Mouse (Mus musculus): ENCODE measurements around the gene Cep152. TPM values are rescaled to one million over a fixed set of nuclear protein-coding genes. Genes with fewer than 3 reads are reported as not detected.

The Cep152 gene
- polyA plus RNA-seq, 1 experiment from 2014 or later: 11.4 TPM

DNA sequence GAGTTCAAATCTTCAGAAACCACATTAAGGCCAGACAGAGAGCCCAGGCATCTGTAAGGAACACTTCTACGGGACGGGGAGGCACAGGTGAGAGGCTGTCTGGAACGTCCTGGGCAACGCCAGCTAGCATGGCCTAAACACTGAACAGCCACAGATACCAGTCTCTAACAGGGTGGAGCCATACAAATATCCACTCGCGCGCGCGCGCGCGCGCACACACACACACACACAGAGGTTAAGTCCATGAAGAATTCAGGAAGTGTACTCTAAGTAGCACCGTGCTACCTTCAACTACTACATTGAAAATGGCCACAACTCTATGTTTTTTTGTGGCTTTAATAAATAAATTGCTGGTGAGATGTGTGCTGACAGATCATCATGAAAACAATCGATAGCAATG lies 1.7 kb downstream of the Cep152 start:
- Histone ChIP-seq H3K9ac (no peak overlapping the region), H3K9me3 (no peaks in the 10 kb centered on the region), H3K4me2 (peak overlapping the region; percentile 64), H3K4me3 (replicated peaks) (no peak overlapping the region; the same call in 1 of the 2 replicates), H3K4me1 (peaks cover 30% of the 10 kb centered on the region), H3K27me3 (no peaks in the 10 kb centered on the region), H3K36me3 (replicated peaks) (peaks cover 17% of the 10 kb centered on the region), H3K27ac (no peak overlapping the region)
- WGBS: 93% methylated on average over 15 of the region's 15 CpGs
- ATAC-seq (ENCODE audit: low FRiP score): no peak

DNA sequence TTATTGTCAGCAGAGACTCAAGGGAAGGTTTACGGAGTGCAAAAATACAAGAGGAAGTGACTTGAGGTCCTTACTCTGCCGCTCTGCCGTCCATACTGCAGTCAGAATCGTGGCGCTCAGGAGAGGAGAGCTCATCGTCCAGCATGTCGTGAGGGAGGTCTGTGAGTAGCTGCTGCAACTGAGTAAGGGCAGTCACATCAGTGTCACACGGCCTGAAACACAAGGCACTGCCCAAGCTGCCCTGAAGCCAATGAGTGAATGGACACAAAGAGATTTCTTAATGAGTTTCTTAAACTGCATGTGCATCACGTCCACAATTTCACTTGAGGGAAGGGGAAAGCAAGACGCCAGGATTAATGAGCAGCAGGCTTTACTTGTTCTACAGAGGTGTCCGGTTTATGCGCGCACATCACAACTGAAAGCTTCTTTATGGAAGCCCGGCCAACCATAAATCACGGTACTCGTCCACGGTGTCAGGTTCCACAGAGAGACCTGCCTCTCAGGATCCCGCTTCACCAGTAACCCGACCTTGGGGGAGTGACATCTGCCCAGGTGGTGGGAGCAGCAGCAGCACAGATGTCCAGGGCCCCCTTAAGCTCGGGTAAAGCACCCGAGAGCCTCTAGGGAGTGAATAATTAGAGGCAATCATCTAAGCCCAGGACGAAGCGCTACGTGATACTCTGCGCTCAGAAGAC lies 4.6 kb downstream of the Cep152 start:
- H3K9ac ChIP-seq: no peak overlapping the region
- ATAC-seq (ENCODE audit: low FRiP score): no peak

DNA sequence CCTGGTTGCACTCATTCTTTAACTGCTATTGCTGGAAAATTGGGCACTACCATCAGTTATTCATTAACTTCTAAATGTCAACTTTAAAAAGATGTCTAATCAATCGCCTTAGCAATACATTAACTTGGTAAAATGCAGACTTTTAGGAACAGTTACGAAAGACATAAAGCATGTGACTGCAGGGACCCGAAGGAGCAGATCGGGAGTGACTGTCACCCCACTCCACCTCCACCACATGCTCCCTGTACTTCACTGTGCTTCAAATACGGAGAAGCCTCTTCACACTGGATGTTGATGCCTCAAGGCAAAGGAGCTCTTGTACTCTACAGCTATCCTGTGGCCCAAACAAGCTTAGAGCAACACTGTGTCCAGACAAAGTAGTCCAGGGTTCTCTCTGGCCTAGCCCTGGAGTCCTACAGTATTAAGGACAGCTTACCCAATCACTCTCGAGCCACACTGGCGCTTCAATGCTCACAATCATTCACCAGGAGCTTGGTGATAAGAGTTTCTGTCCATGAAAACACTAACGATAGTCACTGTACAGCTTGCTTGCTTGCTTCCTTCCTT lies 9.0 kb downstream of the Cep152 start:
- peaks cover 9% of the 10 kb centered on the region; the same call in 1 of the 2 replicates for H3K4me1 ChIP-seq
- no peak overlapping the region for H3K4me3 ChIP-seq (replicated peaks)
- WGBS: 93% methylated on average over 8 of the region's 8 CpGs
- H3K9ac ChIP-seq: no peak overlapping the region
- no peaks in the 10 kb centered on the region for H3K9me3 ChIP-seq
- H3K27me3 ChIP-seq: no peaks in the 10 kb centered on the region
- no peak for ATAC-seq (ENCODE audit: low FRiP score)
- no peak overlapping the region for H3K4me2 ChIP-seq
- peaks cover 76% of the 10 kb centered on the region for H3K36me3 ChIP-seq (replicated peaks)
- H3K27ac ChIP-seq: no peak overlapping the region

More for the DNA sequence above, 4.6 kb downstream of the Cep152 start:
- Histone ChIP-seq H3K27ac (peak overlapping the region; percentile 21; the same call in 1 of the 2 replicates), H3K4me2 (peak overlapping the region; percentile 13; the same call in 1 of the 2 replicates), H3K9me3 (no peaks in the 10 kb centered on the region), H3K27me3 (no peaks in the 10 kb centered on the region), H3K4me3 (replicated peaks) (no peak overlapping the region), H3K4me1 (peaks cover 28% of the 10 kb centered on the region), H3K36me3 (replicated peaks) (peaks cover 42% of the 10 kb centered on the region)
- WGBS: 28% methylated on average over 25 of the region's 25 CpGs

DNA sequence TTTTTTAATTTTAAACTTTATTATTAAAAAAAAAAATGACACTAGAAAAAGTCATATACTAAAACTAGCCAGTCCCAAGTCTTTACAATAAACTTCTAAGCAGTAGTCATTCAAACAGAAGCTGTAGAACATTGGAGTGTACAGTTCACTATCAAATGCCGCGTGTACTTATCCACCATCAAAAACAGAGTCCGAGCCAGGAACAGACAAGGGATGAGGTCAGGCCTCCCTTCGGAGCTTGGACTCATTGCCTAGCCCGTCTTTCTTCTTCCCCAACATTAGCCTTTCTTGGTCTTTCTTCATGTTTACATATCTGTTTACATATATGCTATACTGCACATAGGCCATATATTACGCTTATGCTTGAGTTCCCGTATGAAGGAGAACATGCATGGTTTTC lies 9.5 kb downstream of the Cep152 start:
- Histone ChIP-seq H3K4me3 (replicated peaks) (no peak overlapping the region), H3K27ac (no peak overlapping the region), H3K27me3 (no peaks in the 10 kb centered on the region), H3K4me1 (0 out of 2 replicates have a peak, but pooled peaks cover 4% of the 10 kb centered on the region), H3K9me3 (no peaks in the 10 kb centered on the region), H3K36me3 (replicated peaks) (peaks cover 79% of the 10 kb centered on the region), H3K9ac (no peak overlapping the region), H3K4me2 (no peak overlapping the region)
- ATAC-seq (ENCODE audit: low FRiP score): no peak
- WGBS: over 99% methylated on average over 7 of the region's 7 CpGs

DNA sequence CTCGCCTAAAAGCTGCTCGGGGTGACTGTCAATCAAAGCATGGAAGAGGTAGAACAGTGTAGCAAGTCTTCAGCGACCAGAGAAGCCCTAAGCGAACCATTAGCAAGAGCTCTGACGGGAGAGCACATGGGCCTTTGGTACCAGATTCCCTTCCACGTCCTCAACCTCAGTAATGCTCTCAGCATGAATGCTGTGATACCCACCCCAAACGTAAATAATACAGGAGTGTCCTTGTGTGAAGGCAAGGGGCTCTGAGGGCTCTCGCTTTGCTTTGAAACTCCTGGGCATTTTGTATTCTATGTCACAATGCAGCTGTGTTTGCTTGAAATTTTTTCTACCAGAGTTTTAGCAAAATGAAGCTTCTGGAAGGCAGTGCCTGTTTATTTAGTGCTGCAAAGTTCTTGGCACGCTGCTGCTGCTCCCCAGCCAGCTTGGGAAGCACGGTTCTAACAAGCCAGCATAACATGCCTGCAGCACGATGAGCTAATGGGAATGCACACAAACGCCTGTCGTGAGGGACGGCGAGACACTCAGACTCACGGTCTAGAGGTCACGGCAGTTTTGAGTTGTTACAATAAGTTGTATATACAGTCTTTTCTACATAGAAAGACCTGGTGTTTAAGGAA lies 18.6 kb downstream of the Cep152 start:
- no peak for ATAC-seq (ENCODE audit: low FRiP score)
- no peak overlapping the region for H3K9ac ChIP-seq
- no peaks in the 10 kb centered on the region for H3K27me3 ChIP-seq
- H3K9me3 ChIP-seq: no peaks in the 10 kb centered on the region
- WGBS: 87% methylated on average over 17 of the region's 17 CpGs
- H3K36me3 ChIP-seq (replicated peaks): peaks cover 66% of the 10 kb centered on the region
- no peak overlapping the region for H3K4me3 ChIP-seq (replicated peaks)
- no peak overlapping the region for H3K27ac ChIP-seq
- no peak overlapping the region for H3K4me2 ChIP-seq
- no peaks in the 10 kb centered on the region for H3K4me1 ChIP-seq

DNA sequence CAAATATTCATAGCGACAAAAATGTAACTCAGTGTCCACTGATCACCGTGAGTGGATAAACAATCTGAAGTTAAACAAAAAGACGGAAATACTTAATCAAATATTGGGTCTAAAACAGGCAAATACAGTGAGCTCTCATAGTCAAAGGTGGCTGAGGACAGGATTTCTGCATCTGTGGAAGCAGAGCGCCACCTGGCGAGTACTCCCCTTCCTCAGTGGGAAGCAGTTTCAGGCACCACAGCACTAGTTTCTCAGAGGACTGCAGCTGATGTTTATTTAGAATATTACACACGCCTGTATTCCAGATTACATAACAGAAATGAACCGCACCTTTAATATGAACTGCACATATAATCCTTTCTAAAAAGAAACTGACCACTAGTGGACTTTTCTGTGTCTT lies 20.3 kb downstream of the Cep152 start:
- no peaks in the 10 kb centered on the region for H3K27me3 ChIP-seq
- no peak overlapping the region for H3K4me3 ChIP-seq (replicated peaks)
- H3K9ac ChIP-seq: no peak overlapping the region
- no peak for ATAC-seq (ENCODE audit: low FRiP score)
- no peaks in the 10 kb centered on the region for H3K9me3 ChIP-seq
- WGBS: 81% methylated on average over 7 of the region's 7 CpGs
- H3K4me2 ChIP-seq: no peak overlapping the region
- H3K4me1 ChIP-seq: no peaks in the 10 kb centered on the region
- H3K36me3 ChIP-seq (replicated peaks): peaks cover 68% of the 10 kb centered on the region
- H3K27ac ChIP-seq: no peak overlapping the region

DNA sequence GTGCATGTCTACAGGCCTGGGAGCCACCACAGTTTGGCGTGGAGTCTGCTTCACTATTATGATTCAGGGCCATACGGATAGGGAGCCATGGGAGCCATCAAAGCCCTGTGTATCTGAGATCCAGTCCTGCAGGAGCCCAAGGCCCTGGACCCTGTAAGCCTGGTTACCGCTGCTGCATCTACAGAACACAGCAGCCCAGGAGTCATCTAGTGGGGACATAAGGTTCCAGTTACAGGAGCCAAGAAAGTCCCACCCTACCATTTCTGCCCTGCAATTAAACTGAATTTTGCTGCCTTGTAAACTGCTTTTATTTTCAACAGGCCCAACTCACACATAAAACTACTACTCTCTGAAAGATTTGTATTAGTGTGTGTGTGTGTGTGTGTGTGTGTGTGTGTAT lies 21.9 kb downstream of the Cep152 start:
- H3K9me3 ChIP-seq: no peaks in the 10 kb centered on the region
- no peak overlapping the region for H3K9ac ChIP-seq
- no peaks in the 10 kb centered on the region for H3K4me1 ChIP-seq
- H3K27ac ChIP-seq: no peak overlapping the region
- no peak for ATAC-seq (ENCODE audit: low FRiP score)
- WGBS: 97% methylated on average over 3 of the region's 3 CpGs
- H3K4me2 ChIP-seq: no peak overlapping the region
- H3K36me3 ChIP-seq (replicated peaks): peaks cover 63% of the 10 kb centered on the region
- H3K27me3 ChIP-seq: no peaks in the 10 kb centered on the region
- H3K4me3 ChIP-seq (replicated peaks): no peak overlapping the region

DNA sequence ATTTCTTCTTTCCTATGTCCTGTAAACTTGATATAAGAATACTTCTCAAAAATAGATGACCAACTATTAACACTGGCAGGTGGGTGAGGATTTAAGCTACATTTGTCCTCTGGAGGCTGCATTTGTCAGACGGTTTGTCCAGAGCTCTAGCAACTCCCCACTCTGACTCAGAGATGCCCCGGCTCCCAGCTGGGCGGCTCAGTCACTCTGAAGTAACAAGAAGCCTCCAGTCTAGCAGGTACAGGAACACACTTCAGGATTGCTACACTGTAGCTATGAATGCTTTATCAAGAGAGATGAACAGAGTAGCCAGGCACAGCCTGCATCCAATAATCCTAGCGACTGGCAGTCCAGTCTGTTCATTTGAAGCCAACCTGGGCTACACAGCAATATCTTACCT lies 26.0 kb downstream of the Cep152 start:
- H3K9ac ChIP-seq: no peak overlapping the region
- no peaks in the 10 kb centered on the region for H3K27me3 ChIP-seq
- ATAC-seq (ENCODE audit: low FRiP score): no peak
- H3K36me3 ChIP-seq (replicated peaks): peaks cover 78% of the 10 kb centered on the region
- no peak overlapping the region for H3K4me2 ChIP-seq
- WGBS: 90% methylated on average over 4 of the region's 4 CpGs
- no peak overlapping the region for H3K4me3 ChIP-seq (replicated peaks)
- H3K4me1 ChIP-seq: no peaks in the 10 kb centered on the region
- no peaks in the 10 kb centered on the region for H3K9me3 ChIP-seq
- no peak overlapping the region for H3K27ac ChIP-seq

DNA sequence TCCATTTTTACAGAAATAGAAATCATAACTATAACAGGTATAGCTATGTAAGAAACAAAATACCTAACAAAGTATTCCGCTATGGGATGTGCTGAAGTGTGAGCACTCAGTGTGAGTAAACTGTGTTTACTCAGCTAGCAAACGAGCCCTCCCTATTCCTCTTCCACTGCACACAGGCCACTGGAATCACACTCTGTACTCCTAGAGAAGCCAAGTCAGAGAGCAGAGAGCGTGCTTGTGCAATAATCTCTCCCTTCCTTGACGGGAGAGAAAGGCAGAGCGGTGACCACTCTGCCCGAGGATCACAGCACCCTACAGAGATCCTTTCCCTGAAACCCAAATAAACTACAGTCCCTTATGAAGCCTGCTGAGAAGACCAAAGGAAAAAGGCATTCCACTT lies 26.7 kb downstream of the Cep152 start:
- Histone ChIP-seq H3K27me3 (no peaks in the 10 kb centered on the region), H3K9me3 (no peaks in the 10 kb centered on the region), H3K36me3 (replicated peaks) (peaks cover 77% of the 10 kb centered on the region), H3K4me1 (no peaks in the 10 kb centered on the region), H3K4me2 (no peak overlapping the region), H3K9ac (no peak overlapping the region), H3K4me3 (replicated peaks) (no peak overlapping the region), H3K27ac (no peak overlapping the region)
- WGBS: 86% methylated on average over 6 of the region's 6 CpGs
- ATAC-seq (ENCODE audit: low FRiP score): no peak

DNA sequence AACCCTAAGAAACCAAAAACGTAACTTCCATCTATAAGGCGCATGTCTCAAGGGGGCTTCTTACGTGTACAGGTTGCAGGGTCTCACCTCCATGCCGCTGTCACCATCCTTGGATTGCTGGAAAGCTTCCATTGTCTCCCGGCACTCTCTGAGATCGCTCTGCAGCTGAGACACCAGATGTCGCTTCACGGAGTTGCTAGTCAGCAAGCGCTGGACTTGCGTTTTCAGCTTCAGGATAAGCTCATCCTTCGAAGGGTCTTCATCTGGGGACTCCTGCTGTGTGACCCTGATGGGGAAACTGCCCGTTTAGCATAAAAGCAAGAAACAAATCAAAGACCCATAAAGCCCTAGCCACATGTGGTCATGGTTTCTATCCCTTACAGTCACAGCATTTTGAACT lies 30.1 kb downstream of the Cep152 start:
- Histone ChIP-seq H3K27ac (peak overlapping the region; percentile 21; the same call in 1 of the 2 replicates), H3K9ac (no peak overlapping the region), H3K4me3 (replicated peaks) (no peak overlapping the region), H3K9me3 (no peaks in the 10 kb centered on the region), H3K4me2 (no peak overlapping the region), H3K36me3 (replicated peaks) (peaks cover 66% of the 10 kb centered on the region), H3K4me1 (no peaks in the 10 kb centered on the region), H3K27me3 (no peaks in the 10 kb centered on the region)
- WGBS: 79% methylated on average over 12 of the region's 12 CpGs
- ATAC-seq (ENCODE audit: low FRiP score): no peak

DNA sequence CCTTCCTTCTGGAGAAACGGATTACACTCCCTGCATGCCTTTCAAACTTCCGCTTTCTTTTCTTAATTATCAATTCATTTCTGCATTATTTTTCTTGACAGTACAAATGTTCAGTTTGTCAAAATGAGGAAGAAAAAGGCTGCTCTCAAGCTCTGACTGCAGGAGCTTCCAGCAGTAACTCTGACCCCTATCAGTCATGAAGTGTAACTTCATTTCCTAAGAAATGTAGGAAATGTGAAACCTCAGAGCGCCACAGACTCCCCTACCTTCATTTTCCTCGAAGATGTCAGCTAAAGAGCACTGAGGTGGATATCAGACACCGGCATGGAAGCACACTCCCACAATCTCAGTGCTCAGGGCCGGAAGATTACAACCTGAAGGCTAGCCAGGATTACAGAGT lies 30.8 kb downstream of the Cep152 start:
- Histone ChIP-seq H3K4me1 (no peaks in the 10 kb centered on the region), H3K4me3 (replicated peaks) (no peak overlapping the region), H3K4me2 (no peak overlapping the region), H3K9me3 (no peaks in the 10 kb centered on the region), H3K27ac (no peak overlapping the region), H3K36me3 (replicated peaks) (peaks cover 65% of the 10 kb centered on the region), H3K9ac (no peak overlapping the region), H3K27me3 (no peaks in the 10 kb centered on the region)
- 89% methylated on average over 6 of the region's 6 CpGs for WGBS
- ATAC-seq (ENCODE audit: low FRiP score): no peak

DNA sequence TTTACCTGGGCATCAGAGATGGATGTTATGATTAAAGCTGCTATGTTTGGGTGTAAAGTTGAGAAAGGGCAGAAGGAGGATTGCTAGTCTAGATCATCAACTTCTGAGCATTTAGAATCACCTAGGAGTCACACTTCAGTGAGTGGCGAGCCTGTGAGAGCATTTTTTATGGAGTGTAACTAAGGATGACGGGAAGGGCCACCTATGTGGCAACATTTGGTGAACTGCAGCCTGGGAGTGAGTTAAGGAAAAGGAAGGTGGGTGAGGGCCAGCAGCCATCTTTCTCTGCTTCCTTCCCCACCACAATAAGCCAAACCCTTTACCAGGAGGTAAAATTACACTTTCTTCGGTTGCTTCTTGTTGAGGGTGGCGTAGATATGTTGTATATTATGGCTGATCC lies 33.0 kb downstream of the Cep152 start:
- Histone ChIP-seq H3K36me3 (replicated peaks) (peaks cover 81% of the 10 kb centered on the region), H3K9ac (no peak overlapping the region), H3K27ac (no peak overlapping the region), H3K4me1 (no peaks in the 10 kb centered on the region), H3K4me2 (no peak overlapping the region), H3K27me3 (no peaks in the 10 kb centered on the region), H3K9me3 (no peaks in the 10 kb centered on the region), H3K4me3 (replicated peaks) (no peak overlapping the region)
- WGBS: 91% methylated on average over 4 of the region's 4 CpGs
- no peak for ATAC-seq (ENCODE audit: low FRiP score)

DNA sequence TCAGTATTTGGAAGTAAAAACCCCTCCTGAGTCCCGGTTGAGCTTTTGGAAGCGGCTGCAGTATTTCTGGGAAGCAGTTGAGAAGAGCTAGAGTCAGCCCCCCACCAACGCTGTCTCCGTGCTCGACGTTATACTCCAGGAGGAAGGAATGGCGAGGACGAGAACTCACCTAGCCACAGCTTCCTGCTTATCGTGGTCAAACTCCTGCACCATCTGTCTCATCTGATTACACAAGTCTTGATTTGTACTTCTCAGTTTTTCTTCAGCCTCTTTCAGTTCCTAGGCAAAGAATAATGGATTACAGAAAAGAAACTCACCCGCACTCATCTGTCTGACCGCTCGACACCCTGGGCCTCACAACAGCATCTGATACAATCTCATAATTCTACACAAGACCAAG lies 35.6 kb downstream of the Cep152 start:
- H3K4me2 ChIP-seq: no peak overlapping the region
- H3K27ac ChIP-seq: no peak overlapping the region
- ATAC-seq (ENCODE audit: low FRiP score): no peak
- WGBS: 95% methylated on average over 12 of the region's 12 CpGs
- H3K9ac ChIP-seq: no peak overlapping the region
- H3K9me3 ChIP-seq: no peaks in the 10 kb centered on the region
- H3K36me3 ChIP-seq (replicated peaks): peaks cover 79% of the 10 kb centered on the region
- no peak overlapping the region for H3K4me3 ChIP-seq (replicated peaks)
- H3K4me1 ChIP-seq: no peaks in the 10 kb centered on the region
- H3K27me3 ChIP-seq: no peaks in the 10 kb centered on the region

All from forebrain, embryonic 12.5 days (tissue).